Mouse (Mus musculus) adrenal gland, postnatal 14 days (tissue): Measurements from ENCODE around the gene Nr6a1. TPM values are rescaled to one million over a fixed set of nuclear protein-coding genes. Genes with fewer than 3 reads are reported as not detected.

Experiments used
- DNase-seq: peaks from one replicate; pipeline ENCODE4 v3.0.0; 2021; ENCODE audit warnings: mixed read lengths
- total RNA-seq: library from RNA; stranded (reverse); gene quantifications from 2 replicates; pipeline ENCODE4 v1.2.3, GENCODE M21; 2021

The Nr6a1 gene
- total RNA-seq, 1 experiment from 2014 or later = 4.5 TPM

DNA sequence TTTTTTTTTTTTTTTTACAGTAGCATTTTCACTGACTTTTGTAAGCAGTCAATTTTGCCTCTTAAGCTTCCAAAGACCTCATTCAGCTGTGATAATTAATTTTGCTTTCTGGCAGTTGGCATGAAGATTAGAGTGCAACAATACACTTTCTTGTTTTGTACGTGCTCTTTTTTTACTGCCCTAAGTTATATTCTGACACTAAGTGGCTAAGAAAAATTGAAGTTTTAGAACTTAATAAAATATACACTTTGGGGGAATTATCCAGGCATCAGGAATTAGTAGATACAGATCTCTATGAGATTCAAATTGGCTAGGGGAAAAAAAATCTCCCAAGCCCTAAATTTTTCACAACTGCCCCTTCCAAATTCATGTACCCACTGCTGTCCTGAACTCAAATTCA lies 144.8 kb downstream of the Nr6a1 start:
- no peak for DNase-seq

DNA sequence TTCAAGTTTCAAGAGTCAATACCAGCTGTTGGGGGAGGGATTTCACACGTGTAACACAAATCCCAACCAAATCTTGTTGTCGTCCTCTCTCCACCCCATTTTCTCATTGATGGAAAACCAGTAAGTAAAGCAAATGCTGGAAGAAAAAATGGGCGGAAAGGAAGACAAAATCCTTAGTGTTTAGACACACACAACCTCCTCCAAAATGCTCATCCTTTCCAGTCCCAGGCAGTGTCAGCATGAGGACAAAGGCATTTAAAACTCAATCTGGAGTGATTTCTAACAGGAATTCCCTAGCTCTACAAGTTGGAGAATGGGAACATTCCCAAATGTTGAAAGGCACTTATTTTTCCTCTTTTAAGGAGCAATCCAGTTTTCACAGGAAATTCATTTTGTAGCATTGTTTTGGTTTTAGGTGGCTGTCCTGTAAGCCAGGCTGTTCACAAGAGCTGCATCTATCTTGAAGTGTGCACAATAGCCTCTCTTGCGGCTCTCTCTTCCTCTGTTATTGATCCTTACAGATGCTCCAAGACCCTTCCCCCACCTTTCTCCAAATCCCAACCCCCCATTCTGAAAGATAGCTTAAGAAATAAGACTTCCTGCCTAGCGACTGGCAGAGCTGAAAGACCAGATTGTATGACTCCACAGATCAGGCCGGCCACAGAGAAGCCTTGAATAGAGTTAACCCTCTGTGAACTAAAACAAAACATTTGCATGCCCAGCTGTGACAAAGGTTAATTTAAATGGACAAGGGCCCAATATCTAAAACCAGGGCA lies 145.4 kb downstream of the Nr6a1 start:
- DNase-seq = peak; percentile 29

DNA sequence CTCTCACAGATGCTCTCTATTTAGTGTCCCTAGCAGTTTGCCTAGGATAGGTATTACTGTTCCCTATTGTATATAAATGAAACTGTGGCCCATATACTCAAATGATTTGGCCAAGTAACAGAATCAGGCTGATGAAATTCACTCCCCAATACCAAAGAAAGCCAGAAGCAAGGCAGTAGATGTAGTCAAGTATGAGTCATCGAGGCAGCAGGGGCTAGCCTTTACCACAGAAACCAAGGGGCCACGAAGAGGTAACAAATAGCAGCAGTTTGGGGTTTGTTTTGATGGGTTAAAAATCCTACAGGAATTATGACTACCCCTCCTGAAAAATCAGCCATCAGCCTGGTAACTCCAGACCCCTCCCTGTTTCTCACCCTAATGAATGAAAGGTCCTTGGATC lies 147.5 kb downstream of the Nr6a1 start:
- DNase-seq = no peak

DNA sequence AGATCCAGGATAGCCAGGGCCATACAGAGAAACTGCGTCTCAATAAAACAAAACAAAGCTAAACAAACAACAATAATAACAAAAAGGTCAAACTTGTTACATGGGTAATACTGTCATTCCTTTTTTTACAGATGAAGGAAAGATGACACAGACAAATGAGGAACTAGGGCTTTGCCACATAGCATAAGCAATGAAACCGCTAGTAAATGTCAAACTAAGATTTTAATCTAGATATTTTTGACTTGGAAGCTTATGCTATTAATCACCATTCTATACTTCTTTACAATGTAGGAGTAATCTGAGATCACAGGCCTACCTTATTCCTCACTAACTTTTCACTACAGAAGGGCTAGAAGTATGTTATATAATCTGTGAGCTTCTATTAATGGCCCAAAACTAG lies 150.2 kb downstream of the Nr6a1 start:
- no peak for DNase-seq

DNA sequence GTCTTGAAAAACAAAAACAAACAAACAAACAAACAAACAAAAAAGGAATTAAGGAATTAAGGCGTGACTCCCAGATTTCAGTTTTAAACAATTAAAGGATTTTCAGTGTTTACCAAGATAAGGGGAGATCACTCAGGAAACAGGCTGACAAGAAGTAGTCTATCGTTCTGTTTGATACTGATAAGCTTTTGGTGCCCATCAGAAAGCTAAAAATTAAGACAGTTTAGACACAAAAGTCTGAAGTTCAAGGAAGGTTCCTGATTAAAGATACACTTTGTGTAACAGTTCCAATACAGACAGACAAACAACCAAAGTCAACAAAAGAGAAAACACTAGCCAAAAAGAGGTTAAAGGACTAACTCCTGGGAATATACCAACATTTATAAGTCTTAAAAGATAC lies 152.6 kb downstream of the Nr6a1 start:
- DNase-seq = no peak

DNA sequence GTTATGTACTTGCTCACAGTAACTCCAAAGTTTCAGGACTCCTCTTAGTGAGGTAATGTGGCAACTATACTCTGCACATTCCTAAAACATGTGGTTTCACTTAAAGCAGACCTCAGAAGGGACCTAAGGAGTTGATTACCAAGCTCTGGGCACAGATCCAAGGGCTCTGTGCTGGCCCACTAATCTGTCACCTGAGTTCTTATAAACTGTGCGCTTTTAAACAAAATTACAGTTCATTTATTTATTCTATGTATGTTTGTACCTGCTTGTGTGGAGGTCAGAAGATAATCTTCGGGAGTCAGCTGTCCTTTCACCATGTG lies 156.1 kb downstream of the Nr6a1 start:
- DNase-seq = no peak

DNA sequence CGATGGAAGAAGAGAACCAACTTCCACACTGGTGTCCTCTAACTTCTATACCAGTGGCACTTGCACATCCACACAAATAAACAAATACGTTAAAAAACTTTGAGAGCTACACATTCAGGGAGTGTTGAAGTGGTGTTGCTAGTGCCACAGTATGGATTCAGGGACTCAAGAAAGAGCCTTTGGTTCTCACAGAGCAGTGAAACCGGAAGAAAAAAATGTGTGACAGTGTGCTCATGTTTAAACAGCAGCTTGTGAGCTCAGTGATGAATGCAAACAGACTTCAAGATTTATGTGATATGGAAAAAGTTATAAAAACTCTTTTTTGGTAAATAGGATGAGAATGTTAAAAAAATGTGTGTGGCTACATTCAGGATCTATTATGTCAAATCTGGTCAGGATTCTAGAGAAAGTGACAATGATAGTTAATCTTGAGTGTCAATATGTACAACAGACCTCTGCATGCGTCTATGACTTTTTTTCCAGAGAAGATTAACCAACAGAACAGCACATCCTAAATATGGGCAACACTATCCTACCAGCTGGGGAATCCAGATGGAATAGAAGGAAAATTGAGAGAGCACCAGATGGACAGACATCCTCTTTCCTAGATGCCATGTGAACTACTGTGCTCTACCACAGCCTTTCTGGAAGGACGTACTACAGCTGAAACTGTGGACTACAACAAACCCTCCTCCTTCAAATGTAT lies 156.6 kb downstream of the Nr6a1 start:
- no peak for DNase-seq

DNA sequence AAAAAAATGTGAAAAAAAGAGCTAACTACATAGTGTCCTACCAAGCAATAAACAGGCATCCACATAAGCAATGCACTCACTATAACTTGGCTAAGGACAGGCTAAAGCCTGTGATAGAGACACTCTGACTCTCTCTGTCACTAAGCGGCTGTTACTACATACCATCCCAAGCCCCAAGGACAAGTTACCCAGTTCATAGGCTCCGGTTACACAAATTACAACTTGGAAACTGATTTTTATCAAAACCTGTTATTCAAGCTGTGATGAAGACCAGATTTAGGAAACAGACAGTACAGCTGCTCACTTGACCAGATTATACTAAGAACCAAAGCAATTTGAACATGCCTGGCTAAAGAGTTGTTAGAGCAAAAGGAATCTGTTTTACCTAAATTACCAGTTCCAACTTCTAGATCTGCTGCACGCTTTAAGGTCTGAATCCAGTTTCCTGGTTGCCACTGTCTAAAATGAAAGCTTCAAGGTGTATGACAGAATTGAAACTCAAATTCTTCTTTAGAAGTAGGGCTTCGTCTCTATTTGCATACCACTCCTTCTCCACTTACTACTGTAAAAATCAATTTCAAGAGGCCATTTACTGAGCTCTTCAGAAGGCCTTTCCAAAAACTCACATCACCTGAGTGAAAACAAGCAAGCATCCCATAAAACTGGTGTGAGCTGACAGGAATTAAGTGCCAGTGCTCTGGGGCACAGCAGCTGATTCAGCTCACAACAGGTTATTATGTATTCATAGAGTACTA lies 160.1 kb downstream of the Nr6a1 start:
- DNase-seq = peak; percentile 27

DNA sequence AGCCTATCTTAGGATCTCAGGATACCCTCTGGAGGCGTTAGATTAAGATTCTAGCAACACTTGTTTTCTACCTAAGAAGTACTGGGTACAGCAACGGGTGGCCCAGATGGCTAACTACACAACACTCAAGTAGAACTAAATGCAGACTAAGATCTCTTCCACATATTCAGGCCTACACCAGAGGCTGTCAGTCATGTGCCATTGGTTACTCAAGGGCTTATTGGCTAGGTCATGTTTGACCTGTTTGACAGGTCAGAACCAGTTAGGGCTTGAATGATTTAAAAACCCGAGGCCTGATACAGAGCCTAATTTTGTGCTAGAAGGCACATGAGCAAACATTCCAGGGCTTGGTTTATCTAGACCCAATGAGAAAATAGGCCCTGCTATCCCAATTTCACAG lies 187.6 kb downstream of the Nr6a1 start:
- DNase-seq = no peak

DNA sequence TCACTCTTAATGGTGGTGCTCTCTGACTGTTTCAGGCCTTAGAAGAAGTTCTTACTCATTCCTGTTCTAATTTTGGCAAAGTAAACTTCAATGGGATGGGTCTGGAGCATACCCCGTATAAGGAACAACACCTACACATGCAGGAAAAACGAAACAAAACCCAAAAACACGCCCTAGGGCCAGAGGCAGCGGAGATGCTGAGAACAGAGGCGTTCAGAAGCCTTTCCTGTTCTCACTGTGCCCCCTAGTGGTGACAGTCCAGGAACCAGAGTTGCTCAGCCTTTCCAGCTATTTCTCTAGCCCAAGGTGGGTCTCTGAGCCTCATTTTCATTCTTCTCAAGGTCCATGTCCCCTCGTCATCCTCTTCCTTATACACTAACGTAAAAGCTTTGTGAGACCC lies 188.1 kb downstream of the Nr6a1 start:
- peak; percentile 92 for DNase-seq

DNA sequence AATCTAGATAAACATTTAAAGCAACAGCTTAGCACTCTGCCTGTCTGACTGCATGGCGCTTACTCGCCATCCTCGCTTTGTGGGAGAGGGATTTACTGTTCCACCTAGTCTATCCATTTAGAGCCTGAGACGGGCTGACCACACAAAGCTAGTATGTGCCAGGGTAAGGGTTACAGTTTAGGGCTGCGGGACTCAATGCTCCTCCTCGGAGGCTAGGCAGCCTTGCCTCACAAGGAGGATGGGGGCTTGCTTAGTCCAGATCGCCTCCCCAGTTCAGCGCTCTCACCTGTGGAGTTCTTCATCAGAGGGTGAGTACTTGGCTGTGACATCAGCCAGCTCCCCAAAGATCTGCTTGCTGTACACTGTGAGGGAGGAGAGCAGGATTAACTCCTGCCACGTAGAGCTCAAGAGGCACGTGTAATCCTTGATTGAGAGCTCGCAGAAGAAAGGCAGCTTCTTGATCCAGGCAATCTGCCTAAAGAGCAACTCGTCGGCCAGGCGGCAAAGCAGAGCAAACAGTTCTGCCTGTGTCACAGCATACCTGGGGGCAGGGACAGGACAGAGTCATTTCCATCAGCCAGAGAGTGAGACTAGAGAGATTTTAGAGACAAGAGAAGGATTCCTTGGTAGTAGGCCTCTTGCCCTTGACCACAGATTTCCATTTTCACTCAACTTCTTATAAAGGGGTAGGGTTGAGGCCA lies 188.7 kb downstream of the Nr6a1 start:
- DNase-seq = no peak

DNA sequence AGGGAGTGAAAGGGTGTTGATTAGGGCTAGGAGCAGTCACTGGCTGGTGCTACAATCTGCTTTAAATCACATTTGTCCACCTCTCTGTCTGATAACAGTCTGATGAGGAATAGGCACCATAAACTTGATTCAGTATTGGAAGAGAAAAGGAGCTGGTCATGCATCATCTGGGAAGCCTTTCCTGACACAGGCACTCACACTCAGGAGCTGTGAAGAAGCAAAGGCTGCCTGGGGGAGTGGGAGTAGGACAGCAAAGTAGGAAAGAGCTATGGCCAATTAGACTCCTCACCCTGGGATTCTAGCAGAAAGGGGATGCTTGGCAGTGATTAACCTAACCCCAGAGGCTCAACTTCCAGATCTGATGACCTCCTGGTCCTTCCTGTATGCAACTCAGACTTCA lies 191.7 kb downstream of the Nr6a1 start:
- no peak for DNase-seq

DNA sequence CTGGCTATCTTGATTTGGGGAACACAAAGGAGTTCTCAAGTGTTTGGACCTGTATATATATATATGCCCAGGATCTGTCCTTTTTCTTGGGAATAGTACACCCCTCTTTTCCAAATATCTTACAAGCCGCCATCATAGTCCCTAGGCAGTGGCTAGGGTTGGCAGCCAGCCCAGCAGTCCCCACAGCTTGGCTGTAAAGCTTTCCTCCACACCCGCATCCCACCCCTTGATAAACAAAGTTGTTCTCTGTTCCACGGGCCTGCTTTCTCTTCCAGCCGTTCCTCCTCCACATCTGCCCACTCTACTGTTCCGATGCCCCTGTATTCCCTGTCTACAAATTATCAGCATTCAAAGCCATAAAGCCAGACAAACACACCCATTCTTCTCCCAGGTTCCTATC lies 192.8 kb downstream of the Nr6a1 start:
- DNase-seq = no peak

DNA sequence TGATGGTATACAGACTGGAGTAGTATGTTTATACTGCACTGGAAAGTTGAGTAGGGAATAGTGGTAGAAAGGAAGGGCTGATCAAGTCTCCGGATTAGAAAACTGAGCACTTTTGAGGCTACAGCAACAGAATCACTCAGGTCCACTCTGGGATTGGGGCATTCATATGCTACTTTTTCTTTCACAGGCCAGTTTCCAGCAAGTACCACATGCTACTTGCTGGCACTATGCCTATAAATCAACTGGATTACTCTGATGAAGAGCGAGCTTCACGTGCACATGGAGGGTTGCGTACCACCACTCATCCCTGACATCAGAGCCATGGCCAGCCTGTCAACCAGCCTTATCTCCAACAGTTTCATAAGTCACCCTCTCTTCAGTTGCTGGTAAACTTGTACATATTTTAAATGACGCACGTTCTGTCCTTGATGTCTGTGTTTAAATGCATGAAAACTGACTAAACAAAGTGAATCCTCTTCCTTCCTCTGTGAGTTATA lies 197.1 kb downstream of the Nr6a1 start:
- DNase-seq = peak; percentile 77

DNA sequence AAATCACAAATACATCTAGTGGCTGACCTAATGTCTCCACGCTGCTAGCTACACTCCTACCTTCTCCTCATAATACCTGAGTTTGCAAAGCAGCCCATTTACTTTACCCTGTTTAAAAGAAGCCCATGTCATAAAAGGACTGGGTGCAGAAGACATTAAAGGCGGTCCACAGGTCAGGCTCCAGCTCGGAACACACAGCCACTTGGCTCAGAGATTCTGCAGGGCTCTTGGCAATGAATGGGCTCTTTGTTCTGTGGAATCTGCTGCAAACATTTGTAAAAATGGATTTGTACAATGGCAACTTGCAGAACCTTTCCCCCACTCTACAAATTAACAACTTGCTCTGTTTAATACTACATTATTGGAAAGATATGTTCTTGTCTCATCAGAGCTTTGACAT lies 202.1 kb downstream of the Nr6a1 start:
- DNase-seq = no peak

DNA sequence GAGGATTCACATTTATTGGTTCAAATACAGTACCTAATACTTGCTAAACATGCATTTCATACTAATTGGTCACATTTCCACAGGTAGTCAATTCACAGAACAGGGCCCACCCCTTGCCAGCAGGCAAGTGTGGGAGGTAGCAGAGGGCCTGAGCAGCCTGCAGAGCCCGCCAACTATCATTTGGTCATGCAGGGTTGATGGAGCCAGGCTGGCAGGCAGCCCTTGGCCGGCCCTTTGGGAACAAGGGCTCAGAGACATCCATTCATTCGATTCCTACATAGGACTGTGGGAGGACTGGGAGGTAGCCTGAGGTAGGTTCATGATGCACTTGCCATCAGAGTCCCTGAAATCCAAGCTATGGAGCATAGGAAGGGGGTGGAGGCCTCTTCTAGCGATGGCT lies 204.1 kb downstream of the Nr6a1 start:
- DNase-seq = no peak

DNA sequence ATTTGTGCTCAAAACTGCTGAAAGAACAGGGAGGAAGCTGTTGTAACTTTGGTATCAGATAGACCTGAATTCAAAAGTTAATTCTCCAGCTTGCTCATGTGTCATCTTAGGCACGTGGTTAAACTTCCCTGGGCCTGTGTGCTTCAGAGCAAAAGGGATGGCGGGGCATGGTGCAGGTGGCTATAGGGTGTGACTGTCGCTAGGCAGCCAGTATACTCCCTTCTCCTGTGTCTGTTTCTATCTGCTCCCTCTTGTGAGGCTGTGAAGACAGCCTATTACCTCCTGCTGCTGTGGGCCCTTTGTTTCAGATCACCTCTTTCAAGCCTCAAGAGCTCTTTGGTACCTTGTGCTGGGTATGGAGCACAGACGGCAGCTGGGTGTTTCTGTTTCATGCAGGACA lies 205.4 kb downstream of the Nr6a1 start:
- DNase-seq = no peak

DNA sequence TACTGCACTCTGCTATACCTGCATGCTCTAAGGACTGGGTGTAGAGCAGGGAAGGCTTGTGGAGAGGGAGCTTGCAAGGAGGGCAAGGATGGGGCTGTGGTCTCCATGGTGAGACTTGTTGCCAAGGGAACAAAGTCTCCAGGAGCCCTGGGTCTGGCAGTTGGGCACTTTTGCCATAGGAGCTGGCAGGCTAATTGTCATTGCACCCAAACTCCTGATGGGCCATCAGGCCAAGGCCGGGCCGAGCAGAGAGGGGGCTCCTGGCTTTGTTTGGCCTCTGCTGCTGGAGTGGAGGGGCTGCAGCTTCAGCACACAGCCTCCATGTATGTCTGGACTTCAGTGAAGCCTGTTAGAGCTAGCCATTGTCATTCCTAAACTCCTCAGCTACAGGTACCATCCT lies 206.8 kb downstream of the Nr6a1 start:
- no peak for DNase-seq

DNA sequence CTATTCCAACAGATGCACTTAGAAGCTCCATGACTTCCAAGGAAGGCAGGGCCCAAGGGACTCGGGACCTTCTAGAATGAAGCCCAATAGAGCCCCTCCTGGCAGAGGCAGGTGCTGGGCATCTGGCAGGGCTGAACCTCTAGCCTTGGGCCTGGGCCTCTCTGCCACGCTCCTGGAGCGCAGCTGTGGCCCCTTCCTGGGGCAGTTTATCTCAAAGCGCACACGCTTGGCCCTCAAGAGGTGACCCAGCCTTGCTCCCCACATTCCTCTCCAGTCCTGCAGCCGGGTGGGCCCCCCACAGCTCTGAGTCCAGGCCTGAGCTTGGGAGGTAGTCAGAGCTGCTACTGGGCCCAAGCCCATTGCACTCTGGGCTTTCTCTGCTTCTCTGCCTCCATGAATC lies 208.1 kb downstream of the Nr6a1 start:
- DNase-seq = no peak

DNA sequence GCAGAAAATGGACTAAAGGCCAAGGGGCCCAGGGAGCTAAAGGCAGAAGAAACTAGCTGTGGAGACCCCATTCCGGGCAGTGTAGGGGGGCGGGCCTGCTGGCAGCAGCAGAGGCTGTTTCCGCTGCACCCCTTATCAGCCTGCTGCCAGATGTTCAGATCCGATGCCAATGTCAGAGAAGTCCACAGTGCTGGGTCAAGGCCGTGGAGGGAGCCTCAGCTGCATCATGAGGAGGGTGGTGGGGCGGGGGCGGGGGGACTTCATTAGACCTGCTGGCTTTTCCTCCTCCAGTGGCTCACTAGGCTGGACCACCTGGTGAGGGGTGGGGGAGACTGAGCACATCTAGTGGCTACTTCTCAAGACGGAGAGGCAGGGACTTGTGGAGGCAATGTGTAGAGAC lies 208.8 kb downstream of the Nr6a1 start:
- peak; percentile 77 for DNase-seq

DNA sequence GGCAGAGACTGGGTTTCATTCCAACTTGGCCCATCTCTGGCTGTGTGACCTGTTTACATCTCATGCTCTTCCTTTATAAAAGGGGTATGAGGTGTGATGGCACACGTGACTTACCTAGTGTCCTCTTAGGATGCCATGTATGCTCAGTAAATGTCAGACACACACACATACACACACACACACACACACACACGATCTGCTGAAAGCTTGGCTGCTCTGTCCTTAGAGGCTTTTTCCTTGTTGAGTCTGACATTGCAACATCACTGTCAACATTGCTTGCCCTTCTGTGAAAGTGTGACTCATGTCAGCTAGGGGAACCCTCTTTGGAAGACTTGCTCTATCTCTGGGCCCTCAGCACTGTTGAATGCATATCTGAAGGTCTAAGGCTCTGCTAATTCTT lies 210.1 kb downstream of the Nr6a1 start:
- no peak for DNase-seq

DNA sequence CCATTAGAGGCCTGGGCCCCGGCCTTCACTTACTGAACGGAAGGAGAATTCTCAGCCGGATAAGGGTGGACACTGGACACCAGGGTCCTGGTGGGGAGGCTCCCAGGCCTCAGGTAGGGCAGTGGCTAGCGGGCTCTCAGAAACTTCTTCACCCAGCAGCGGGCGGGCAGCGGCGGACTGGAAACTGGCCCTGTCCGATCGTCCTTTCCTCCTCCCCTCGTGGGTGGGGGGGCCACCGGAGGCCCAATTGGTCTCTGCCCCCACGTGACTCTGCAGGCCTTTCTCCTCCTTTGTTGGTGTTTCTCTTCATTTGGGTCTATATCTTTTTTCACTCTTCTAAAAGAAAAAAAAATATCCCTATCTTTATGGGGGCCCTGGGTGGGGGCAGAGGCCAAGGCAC lies 213.2 kb downstream of the Nr6a1 start, which contains the start of gene Nr5a1:
Nr5a1 (minus strand) TSS at position 219 of the 400 bp plus-strand sequence.
- DNase-seq = peak; percentile 92

DNA sequence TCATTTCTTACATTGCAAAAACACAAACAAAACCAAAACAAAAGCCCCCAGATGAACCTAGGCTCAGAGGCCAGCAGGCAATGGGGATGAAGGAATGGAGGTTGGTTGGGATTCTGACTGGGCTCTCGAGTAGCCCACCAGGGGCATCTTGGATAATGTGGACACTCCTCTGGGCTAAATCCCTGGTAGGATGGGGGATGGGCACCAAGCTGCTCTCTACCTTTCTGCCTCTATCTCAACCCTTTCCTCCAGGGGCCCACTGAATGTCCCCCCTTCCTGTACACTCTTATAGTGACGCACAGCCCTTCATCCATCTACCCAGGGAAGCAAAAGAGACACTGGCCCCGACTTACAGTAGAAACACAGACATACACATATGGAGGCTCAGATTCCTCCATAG lies 213.9 kb downstream of the Nr6a1 start:
- DNase-seq = peak; percentile 63
